Mouse (Mus musculus) adrenal gland, adult 8-10 months (tissue): ENCODE data around the gene Parp1. TPM values are rescaled to one million over a fixed set of nuclear protein-coding genes. Genes with fewer than 3 reads are reported as not detected.
"Not testable (repeated sequence)": the region's sequence is repeated elsewhere in the genome, so short reads cannot be mapped to it uniquely, and the experiment has no call there.

ENCODE experiments used
- DNase-seq: peaks from one replicate; pipeline ENCODE4 v3.0.0; 2022
- total RNA-seq, 4 experiments: library from RNA; stranded (reverse); gene quantifications; 2 replicates each; pipeline ENCODE4 v1.2.4; 2022

Gene Parp1
- total RNA-seq, 4 experiments from 2014 or later, result 67.5 to 78.3 (median 72.4) TPM

DNA sequence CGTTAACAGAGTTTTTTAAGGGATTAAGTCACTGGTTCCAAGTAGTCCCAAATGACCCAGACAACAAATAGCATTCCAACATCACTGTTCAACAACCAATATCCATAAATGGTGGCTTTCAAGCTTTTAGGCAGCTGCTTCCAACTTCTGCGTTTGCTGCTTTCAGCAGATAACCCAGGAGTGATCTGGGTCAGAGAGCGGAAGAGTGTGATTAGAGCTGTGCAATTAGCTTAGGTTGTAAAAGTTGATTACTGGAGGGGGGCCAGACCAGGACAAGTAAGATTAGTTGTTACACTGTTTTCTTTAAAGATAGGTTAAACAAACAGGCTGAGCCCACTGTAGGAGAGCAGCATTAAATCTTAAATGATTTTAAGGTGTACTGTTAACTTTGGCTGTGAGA, 7.5 kb upstream of the Parp1 start:
- DNase-seq, result no peak

DNA sequence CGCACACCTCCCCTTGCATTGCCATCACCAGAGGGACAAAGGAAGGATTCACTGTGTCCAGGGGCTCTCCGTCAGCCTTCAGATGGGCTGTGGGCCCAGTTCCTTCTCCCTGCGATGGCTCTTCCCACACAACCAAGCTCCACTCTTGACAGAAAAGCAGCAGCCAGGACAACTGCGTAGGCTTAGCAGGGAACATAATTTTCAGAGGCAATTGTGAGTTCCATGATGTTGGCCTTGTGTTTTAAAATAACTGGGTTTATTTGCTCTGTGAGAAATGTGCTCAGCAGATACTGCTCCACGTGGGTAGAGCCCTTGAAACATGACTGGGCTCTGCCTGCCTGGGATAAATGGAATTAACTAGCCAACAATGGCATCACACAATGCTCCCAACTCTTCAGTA, 3.8 kb upstream of the Parp1 start:
- DNase-seq, result no peak

- DNase-seq, result no peak
These were observed 963 bp upstream of the Parp1 start for GRCm38 (mm10) chr1:180567761-180568160.

DNA sequence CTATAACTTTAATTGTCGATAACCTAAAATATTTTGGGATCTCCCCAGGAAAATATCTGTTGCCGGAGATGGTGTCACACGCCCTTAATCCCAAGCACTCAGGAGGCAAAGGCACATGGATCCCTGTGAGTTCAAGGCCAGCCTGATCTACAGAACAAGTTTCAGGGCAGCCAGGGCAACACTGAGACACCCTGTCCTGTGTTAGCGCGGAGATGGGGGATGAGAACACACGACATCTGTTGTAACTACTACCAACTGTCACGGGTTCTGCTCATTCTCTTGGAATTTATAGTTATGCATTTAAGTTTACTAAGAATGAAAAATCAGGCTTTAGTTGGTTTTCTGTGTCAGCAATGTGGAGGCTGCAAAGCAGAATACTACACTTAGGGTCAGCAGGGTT, 476 bp upstream of the Parp1 start:
- DNase-seq, result no peak

DNA sequence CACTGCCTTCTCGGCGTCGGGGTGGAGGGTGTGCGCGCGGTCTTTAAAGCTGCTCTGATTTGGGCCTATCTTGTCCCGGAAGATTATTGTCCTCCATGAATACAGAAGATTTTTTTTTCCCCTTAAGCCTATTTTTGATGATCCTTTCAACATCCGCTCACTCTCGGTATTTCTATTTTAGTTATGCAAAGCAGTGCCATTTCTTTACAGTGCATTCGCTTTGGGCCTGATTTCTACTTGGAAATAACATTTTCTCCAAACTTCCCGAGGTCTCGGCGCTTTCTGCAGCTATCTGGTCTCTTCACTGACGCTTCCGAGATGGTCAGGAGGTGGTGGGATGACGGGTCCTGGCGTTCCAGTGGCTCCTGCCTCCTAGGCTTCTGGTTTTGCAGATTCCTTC, 729 bp downstream of the Parp1 start:
- no peak for DNase-seq

DNA sequence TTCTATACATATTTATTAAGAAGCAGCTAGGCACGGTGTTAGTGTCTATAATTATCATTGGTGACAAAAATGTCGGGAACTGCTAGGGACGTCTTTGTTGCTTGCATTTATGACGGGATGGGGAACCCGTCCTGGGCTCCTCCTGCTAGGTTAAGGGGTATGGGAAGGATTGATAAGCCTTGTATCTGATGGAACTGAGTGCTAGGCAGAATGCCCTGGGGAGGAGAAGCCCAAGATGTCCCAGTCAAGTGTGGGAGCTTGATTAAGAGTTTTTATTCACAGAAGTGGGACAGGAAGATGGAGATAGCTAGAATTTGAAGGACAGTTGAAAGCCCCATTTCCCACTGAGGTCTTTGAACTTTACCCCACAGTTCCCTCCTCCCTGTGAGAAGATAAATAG, 1.5 kb downstream of the Parp1 start:
- DNase-seq, result no peak

- DNase-seq, result no peak
These were observed 2.4 kb downstream of the Parp1 start for GRCm38 (mm10) chr1:180571018-180571589.

GRCm38 (mm10) chr1:180571721-180572120, 3.0 kb downstream of the Parp1 start:
- DNase-seq, result not testable (repeated sequence)

- no peak for DNase-seq
These were observed 3.4 kb downstream of the Parp1 start for GRCm38 (mm10) chr1:180572154-180572553.

GRCm38 (mm10) chr1:180576524-180576923, 7.8 kb downstream of the Parp1 start:
- no peak for DNase-seq

DNA sequence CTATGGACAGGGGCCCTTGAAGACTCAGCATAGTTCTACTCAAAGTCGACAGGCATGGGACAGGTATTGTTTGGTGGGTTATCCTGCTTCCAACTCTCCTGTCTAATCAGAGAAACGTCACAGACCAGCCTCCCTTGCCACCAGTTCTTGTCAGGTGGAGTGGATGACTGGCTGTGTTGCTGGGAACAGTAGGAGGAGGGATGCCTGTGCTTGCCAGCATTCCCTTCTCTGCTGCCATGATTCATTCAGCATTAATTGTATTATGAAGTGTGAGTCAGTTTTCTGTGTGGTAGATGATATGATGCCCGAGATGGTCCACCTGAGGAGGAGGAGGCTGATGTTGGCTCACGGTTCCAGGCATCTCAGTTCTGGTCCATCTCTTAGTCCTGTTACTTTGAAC, 9.1 kb downstream of the Parp1 start:
- no peak for DNase-seq

- peak; percentile 15 for DNase-seq
These were observed 19.2 kb downstream of the Parp1 start for GRCm38 (mm10) chr1:180587792-180588442.

GRCm38 (mm10) chr1:180600578-180600977, 31.9 kb downstream of the Parp1 start:
- no peak for DNase-seq

DNA sequence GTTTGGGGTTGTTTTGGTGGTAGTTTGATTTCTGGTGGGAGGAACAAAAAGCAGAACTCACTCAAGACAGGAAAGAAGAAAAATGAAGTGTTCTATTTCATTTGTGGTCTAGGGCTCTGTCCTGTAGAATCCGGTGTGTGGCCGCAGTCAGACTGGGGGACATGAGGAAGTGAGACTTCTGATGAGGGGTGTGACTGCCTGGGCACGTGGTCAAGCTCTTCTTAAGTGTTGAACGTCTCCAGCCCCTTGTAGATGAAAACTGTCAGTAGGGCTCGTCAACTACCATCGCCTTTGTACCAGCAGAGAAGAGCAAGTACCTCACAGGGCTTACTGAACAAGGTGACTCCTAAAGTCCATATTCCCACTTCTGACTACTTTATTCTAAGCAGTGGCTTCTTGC, 33.1 kb downstream of the Parp1 start:
- DNase-seq, result no peak

- peak; percentile 21 for DNase-seq
These were observed 35.9 kb downstream of the Parp1 start for GRCm38 (mm10) chr1:180604579-180604978.

DNA sequence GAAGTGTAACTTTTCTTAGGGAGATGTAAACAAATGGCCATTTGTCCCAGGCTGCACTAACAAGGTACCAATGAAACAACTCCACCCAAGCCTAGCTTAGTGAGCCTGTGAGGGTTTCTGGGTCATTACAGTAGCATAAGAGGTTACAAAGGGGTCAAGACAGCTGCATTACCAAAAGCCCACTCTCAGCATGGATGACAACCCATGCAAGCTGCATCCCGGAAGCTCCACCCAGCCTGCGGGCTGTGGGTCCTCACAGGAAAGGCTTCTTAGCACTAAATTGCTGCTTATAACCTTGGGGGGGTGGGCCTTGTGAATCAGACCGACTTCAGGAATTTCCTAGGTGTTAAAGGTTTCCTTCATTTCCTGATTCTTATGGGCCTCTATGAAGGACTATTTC, 37.4 kb downstream of the Parp1 start:
- DNase-seq, result no peak

DNA sequence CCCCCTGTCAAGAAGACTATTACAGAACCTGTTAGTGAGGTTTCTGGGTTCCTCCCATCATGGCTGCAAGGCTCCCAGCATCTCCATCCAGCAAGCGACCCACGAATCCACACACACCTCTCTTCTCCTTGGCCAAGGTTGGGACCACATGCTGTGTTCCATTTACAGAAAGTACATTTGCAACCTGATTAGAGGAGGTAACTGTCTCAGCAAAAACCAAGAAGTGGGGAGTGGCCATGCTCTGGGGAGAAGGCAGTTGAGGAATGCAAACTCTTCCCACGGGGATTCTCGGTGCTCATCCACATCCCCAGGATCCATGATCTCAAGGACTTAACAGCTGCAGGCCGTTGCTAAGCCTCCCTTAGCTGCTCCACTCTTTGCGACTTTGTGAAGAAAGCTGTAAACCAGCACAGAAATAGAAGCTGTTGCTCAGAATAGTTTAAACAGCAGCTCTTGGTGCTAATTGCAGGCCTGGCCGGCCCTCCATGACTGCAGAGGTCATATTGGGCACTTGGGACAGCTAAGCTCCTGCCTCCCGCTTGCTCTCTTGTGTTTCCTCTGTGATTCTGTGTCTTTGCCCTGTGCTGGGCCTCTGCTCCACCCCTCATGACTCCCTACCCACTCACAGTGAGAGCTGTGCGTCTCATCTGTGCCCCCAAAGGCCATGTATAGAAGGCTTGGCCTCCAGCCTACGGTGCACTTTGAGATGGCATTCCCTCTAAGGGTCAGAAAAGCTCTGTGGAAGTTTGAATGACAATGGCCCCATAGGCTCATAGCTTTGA, 38.3 kb downstream of the Parp1 start:
- DNase-seq, result no peak

GRCm38 (mm10) chr1:180607578-180607879, 38.8 kb downstream of the Parp1 start:
- no peak for DNase-seq

- DNase-seq, result not testable (repeated sequence)
These were observed 43.1 kb downstream of the Parp1 start for GRCm38 (mm10) chr1:180611842-180612241.

DNA sequence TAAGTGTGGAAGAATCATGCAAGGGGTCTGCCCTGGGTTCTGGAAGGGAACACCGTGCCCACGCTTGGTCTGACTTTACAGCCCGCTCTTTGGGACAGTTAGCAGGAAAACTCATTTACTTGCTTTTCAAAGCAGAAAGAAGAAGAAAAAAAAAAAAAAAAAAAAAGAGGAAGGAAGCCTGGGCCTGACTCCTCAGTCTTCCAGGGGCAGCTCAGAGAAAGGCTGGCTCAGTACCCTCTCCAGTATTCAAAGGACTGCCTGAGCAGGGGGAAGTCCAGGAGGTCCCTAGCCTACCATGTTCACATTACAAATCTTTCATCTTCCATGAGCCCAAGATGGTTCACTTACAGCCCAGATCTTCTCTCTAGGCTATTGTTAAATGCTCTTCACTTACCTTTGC, 48.0 kb downstream of the Parp1 start:
- no peak for DNase-seq

DNA sequence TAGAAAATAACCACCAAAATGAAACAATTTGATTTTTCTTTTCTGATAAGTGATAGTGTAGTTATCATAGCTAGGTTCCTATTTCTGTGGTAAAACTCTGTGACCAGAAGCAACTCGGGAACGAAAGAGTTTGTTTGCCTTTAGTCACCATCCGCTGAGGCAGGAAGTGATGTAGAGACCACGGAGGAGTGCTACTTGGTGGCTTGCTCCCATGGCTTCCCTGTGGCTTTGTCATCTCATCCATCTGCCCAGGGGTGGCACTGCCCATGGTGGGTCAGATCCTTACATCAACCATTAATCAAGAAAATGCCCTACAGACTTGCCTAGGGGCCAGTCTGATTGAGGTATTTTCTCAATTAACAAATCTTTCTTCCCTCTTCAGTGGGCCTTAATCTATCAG, 53.7 kb downstream of the Parp1 start:
- no peak for DNase-seq

DNA sequence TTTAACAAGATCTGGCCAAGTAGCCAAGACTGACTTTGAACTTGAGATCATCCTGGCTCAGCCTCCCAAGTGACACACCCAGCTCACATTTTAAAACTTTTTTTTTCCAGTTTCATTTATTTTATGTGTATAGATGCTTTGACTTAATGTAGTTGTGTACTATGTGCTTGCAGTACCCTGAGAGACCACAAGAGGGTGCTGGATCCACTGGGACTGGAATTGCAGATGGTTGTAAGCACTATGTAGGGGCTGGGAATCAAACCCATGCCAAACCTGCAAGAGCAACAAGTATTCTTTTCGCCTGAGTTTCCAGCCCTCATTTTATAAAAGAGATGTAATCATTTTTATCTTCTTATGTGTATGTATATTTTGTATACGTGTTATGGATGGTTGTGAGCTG, 55.2 kb downstream of the Parp1 start:
- DNase-seq, result no peak

- DNase-seq, result peak; percentile 81
These were observed 57.4 kb downstream of the Parp1 start for GRCm38 (mm10) chr1:180626141-180626540.

DNA sequence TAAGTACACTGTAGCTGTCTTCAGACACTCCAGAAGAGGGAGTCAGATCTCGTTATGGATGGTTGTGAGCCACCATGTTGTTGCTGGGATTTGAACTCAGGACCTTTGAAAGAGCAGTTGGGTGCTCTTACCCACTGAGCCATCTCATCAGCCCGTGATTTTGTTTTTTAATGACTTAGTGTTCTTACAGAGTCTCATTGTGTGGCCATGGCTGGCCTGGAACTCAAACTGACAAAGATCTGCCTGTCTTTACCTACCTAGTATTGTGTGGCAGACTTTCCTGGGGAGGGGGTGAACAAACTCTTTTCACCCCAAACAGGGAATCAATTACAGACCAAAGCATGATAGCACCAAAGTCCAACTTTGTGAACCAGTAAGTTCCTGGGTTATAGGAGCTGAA, 69.1 kb downstream of the Parp1 start:
- not testable (repeated sequence) for DNase-seq
